Mouse (Mus musculus) forebrain, embryonic 15.5 days (tissue): ENCODE results near the gene Fam107a. TPM values are rescaled to one million over a fixed set of nuclear protein-coding genes. Genes with fewer than 3 reads are reported as not detected.
A peak's percentile ranks its signal among the peaks of the same experiment; 100 is the strongest.
"Not testable (repeated sequence)": the region's sequence is repeated elsewhere in the genome, so short reads cannot be mapped to it uniquely, and the experiment has no call there.

Experiments
- ATAC-seq: fragments of 200-750 bp; cut with Nextera tagmentation; replicated peaks from 2 replicates; pipeline ENCODE4 v1.8.0; 2017; ENCODE audit warnings: mild to moderate bottlenecking, moderate TSS enrichment, moderate library complexity
- H3K27ac ChIP-seq: fragments of 300-500 bp; sonication (generic); replicated peaks from 2 replicates; pipeline ENCODE4 v1.5.1; 2015; ENCODE audit warnings: mild to moderate bottlenecking, inconsistent platforms
- H3K27me3 ChIP-seq: fragments of 300-500 bp; sonication (generic); 2 replicates; pipeline ENCODE4 v1.6.1; 2015; ENCODE audit warnings: inconsistent platforms
- H3K36me3 ChIP-seq: fragments of 300-500 bp; sonication (generic); 2 replicates; pipeline ENCODE4 v1.6.1; 2015; ENCODE audit warnings: mild to moderate bottlenecking, inconsistent platforms
- H3K4me1 ChIP-seq: fragments of 300-500 bp; sonication (generic); 2 replicates; pipeline ENCODE4 v1.6.1; 2015; ENCODE audit warnings: inconsistent platforms
- H3K4me2 ChIP-seq: fragments of 300-500 bp; sonication (generic); replicated peaks from 2 replicates; pipeline ENCODE4 v1.6.1; 2015; ENCODE audit warnings: mild to moderate bottlenecking, inconsistent platforms
- H3K4me3 ChIP-seq: fragments of 300-500 bp; sonication (generic); 2 replicates; pipeline ENCODE4 v1.5.1; 2015; ENCODE audit warnings: mild to moderate bottlenecking, inconsistent platforms
- H3K9ac ChIP-seq: fragments of 300-500 bp; sonication (generic); replicated peaks from 2 replicates; pipeline ENCODE4 v1.6.1; 2015; ENCODE audit warnings: mild to moderate bottlenecking, inconsistent platforms
- H3K9me3 ChIP-seq: fragments of 300-500 bp; sonication (generic); 2 replicates; pipeline ENCODE4 v1.6.1; 2016; ENCODE audit warnings: inconsistent platforms
- WGBS: fragments of 180-500 bp; shearing (Covaris S2); methylation state at CpG from one replicate; pipeline ENCODE4 v1.1.7; 2015; ENCODE audit warnings: mixed read lengths; 5-methylcytosine and 5-hydroxymethylcytosine counted together
- polyA plus RNA-seq: library from polyadenylated mRNA; unstranded; fragments of >200 nt; fragmentation: Nextera tagmentation; extraction: Ambion mirVana; gene quantifications from 2 replicates; pipeline ENCODE4 v1.2.1, GENCODE M21; 2015

Fam107a gene
- polyA plus RNA-seq, 1 experiment from 2014 or later, result 0.24 TPM

GRCm38 (mm10) chr14:8313877-8314276 is 3.9 kb downstream of the Fam107a start:
- Histone ChIP-seq H3K27me3 (peaks cover 30% of the 10 kb centered on the region), H3K4me1 (peaks cover 27% of the 10 kb centered on the region), H3K9ac (no peak overlapping the region), H3K36me3 (no peaks in the 10 kb centered on the region), H3K4me2 (no peak overlapping the region), H3K4me3 (no peak overlapping the region), H3K27ac (no peak overlapping the region), H3K9me3 (no peaks in the 10 kb centered on the region)
- WGBS, result 42% methylated on average over 7 of the region's 7 CpGs
- ATAC-seq, result no peak

GRCm38 (mm10) chr14:8309621-8310141 is 8.1 kb downstream of the Fam107a start:
- peak; percentile 42; the same call in 1 of the 2 replicates for ATAC-seq
- Histone ChIP-seq H3K36me3 (no peaks in the 10 kb centered on the region), H3K9ac (no peak overlapping the region), H3K9me3 (no peaks in the 10 kb centered on the region), H3K27me3 (no peaks in the 10 kb centered on the region), H3K4me1 (peaks cover 8% of the 10 kb centered on the region), H3K27ac (no peak overlapping the region), H3K4me3 (no peak overlapping the region), H3K4me2 (no peak overlapping the region)
- WGBS, result 9% methylated on average over 9 of the region's 9 CpGs

DNA sequence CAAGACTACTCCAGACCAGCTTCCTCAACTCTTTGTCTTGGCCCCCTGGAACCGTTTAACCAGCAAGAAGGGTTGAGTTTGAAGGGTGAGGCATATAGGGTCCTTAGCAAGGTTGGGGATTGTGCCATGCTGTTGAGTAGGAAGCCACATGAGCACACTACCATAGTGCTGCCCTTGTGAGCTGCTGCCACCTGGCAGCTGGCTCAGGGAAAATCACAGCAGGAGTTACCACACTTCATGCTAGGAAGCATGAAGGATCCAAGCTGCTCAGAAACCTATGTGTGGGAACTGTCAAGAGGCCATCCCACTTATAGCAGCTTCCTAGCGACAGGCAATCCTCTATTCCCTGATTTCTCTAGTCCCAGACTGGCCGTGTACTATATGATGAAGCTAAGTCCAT is 9.2 kb downstream of the Fam107a start:
- no peaks in the 10 kb centered on the region for H3K9me3 ChIP-seq
- no peak overlapping the region for H3K4me3 ChIP-seq
- H3K27ac ChIP-seq, result no peak overlapping the region
- H3K36me3 ChIP-seq, result no peaks in the 10 kb centered on the region
- H3K9ac ChIP-seq, result no peak overlapping the region
- H3K4me1 ChIP-seq, result peaks cover 10% of the 10 kb centered on the region
- ATAC-seq, result no peak
- H3K27me3 ChIP-seq, result no peaks in the 10 kb centered on the region
- 82% methylated on average over 3 of the region's 3 CpGs for WGBS
- H3K4me2 ChIP-seq, result no peak overlapping the region

- Histone ChIP-seq H3K27me3 (no peaks in the 10 kb centered on the region), H3K9me3 (no peaks in the 10 kb centered on the region), H3K9ac (no peak overlapping the region), H3K4me2 (no peak overlapping the region), H3K4me1 (peaks cover 15% of the 10 kb centered on the region), H3K36me3 (no peaks in the 10 kb centered on the region), H3K27ac (no peak overlapping the region), H3K4me3 (no peak overlapping the region)
- WGBS, result 88% methylated on average over 6 of the region's 6 CpGs
- ATAC-seq, result no peak
Measured at GRCm38 (mm10) chr14:8306884-8307283, 10.9 kb downstream of the Fam107a start.

- Histone ChIP-seq H3K27me3 (no peaks in the 10 kb centered on the region), H3K9me3 (no peaks in the 10 kb centered on the region), H3K4me3 (no peak overlapping the region), H3K9ac (no peak overlapping the region), H3K36me3 (no peaks in the 10 kb centered on the region), H3K4me1 (peaks cover 14% of the 10 kb centered on the region), H3K4me2 (no peak overlapping the region), H3K27ac (no peak overlapping the region)
- no peak for ATAC-seq
- 60% methylated on average over 3 of the region's 3 CpGs for WGBS
Measured at GRCm38 (mm10) chr14:8305014-8305413, 12.8 kb downstream of the Fam107a start.

DNA sequence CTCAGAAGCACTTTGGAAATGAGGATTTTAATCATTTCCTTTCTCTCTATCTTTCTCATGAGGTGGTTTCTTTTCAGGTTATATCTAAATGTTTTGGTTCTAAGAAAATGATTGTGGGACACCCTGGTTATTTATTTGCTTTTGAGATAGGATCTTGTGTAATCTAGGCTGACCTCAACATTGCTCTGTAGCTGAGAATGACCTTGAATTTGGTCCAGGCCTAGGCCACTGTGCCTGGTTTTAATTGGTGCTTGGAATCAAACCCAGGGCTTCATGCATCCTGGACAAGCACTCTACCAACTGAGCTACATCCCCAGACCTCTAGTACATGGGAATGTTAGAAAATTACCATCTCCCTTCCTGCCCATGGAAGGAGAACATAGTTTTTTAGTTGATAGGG is 13.7 kb downstream of the Fam107a start:
- H3K4me2 ChIP-seq, result no peak overlapping the region
- ATAC-seq, result no peak
- peaks cover 7% of the 10 kb centered on the region; the same call in 1 of the 2 replicates for H3K4me1 ChIP-seq
- no peaks in the 10 kb centered on the region for H3K9me3 ChIP-seq
- H3K27me3 ChIP-seq, result no peaks in the 10 kb centered on the region
- H3K9ac ChIP-seq, result no peak overlapping the region
- H3K4me3 ChIP-seq, result no peak overlapping the region
- no peak overlapping the region for H3K27ac ChIP-seq
- no peaks in the 10 kb centered on the region for H3K36me3 ChIP-seq

GRCm38 (mm10) chr14:8302687-8303086 is 15.1 kb downstream of the Fam107a start:
- Histone ChIP-seq H3K4me2 (no peak overlapping the region), H3K36me3 (no peaks in the 10 kb centered on the region), H3K27ac (no peak overlapping the region), H3K9ac (no peak overlapping the region), H3K9me3 (no peaks in the 10 kb centered on the region), H3K4me1 (peaks cover 7% of the 10 kb centered on the region; the same call in 1 of the 2 replicates), H3K27me3 (no peaks in the 10 kb centered on the region), H3K4me3 (no peak overlapping the region)
- WGBS, result 4% methylated on average over 10 of the region's 10 CpGs
- 0 out of 2 replicates have a peak, but pooled peaks have one; percentile 21 for ATAC-seq

DNA sequence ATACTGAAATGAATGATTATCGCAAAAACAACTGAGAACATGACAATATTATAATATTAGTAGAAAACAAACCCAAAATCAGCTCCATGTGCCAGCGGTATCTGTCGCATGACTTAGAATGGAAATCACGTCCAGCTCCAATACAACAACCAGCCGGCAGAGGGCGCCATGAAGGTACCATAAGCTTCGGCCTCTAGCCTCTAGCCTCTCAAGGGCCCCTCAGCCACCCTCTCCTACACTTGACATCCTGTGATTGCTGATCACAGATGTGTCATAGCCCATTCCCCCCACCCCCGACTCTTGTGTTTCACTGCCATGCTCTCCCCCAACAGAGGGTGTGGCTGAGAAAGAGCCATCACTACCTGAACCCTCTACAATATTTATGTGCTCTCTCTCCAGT is 17.5 kb downstream of the Fam107a start:
- peaks cover 7% of the 10 kb centered on the region; the same call in 1 of the 2 replicates for H3K4me1 ChIP-seq
- no peaks in the 10 kb centered on the region for H3K27me3 ChIP-seq
- no peak overlapping the region for H3K27ac ChIP-seq
- H3K9ac ChIP-seq, result no peak overlapping the region
- H3K4me2 ChIP-seq, result no peak overlapping the region
- H3K9me3 ChIP-seq, result no peaks in the 10 kb centered on the region
- ATAC-seq, result peak; percentile 51; the same call in 1 of the 2 replicates
- no peaks in the 10 kb centered on the region for H3K36me3 ChIP-seq
- 29% methylated on average over 8 of the region's 8 CpGs for WGBS
- no peak overlapping the region for H3K4me3 ChIP-seq

GRCm38 (mm10) chr14:8297889-8298293 is 19.9 kb downstream of the Fam107a start:
- Histone ChIP-seq H3K27me3 (no peaks in the 10 kb centered on the region), H3K4me1 (peaks cover 4% of the 10 kb centered on the region; the same call in 1 of the 2 replicates), H3K4me3 (no peak overlapping the region), H3K36me3 (no peaks in the 10 kb centered on the region), H3K27ac (no peak overlapping the region), H3K9me3 (no peaks in the 10 kb centered on the region), H3K9ac (no peak overlapping the region), H3K4me2 (no peak overlapping the region)
- WGBS, result 68% methylated on average over 5 of the region's 5 CpGs
- no peak for ATAC-seq

- no peak overlapping the region for H3K4me3 ChIP-seq
- no peaks in the 10 kb centered on the region for H3K4me1 ChIP-seq
- H3K9ac ChIP-seq, result no peak overlapping the region
- no peak overlapping the region for H3K4me2 ChIP-seq
- H3K9me3 ChIP-seq, result 0 out of 2 replicates have a peak, but pooled peaks cover 3% of the 10 kb centered on the region
- no peaks in the 10 kb centered on the region for H3K36me3 ChIP-seq
- H3K27ac ChIP-seq, result no peak overlapping the region
- 97% methylated on average over 1 of the region's 1 CpGs for WGBS
- no peaks in the 10 kb centered on the region for H3K27me3 ChIP-seq
- no peak for ATAC-seq
Measured at GRCm38 (mm10) chr14:8294257-8294656, 23.6 kb downstream of the Fam107a start.

DNA sequence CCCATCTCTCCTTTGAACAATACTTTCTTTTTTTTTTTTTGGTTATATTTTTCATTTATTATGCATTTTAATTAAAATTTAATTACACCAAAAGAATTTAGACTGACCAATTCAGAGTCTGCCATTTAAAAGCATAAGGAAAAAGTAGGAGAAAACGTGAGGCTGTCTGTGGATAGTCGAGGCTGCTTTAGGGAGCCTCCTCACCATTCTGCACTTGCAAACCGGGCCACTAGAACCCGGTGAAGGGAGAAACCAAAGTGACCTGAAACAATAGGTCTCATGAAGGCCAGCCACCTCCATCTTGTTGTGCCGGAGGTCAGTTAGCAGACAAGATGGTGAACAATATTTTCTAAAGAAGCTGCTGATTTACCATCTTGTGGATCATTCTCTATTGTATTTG is 31.2 kb downstream of the Fam107a start:
- not testable (repeated sequence) for H3K4me1 ChIP-seq, H3K27me3 ChIP-seq, H3K9ac ChIP-seq, H3K4me2 ChIP-seq, H3K36me3 ChIP-seq, H3K9me3 ChIP-seq, ATAC-seq, H3K27ac ChIP-seq, H3K4me3 ChIP-seq
- WGBS, result 86% methylated on average over 5 of the region's 5 CpGs

DNA sequence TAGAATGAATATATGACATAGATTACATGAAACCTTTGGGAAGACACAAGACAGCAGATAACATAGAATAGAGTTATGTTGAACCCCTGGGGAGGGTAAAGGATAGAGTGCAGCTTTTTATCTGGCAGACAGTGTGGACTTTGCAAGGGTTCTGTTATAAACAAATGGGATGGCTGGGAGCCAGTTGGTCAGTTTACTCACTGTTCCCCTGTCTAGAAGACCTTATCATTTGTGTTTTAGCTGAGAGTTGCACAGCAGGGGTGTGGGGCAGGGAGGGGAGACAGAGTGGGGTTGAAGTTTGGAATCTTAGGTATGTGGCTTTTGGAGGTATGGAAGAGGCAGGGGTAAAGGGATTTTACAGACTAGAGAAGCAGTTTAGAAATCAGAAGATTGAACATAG is 34.0 kb downstream of the Fam107a start:
- H3K4me2 ChIP-seq, result no peak overlapping the region
- no peak overlapping the region for H3K27ac ChIP-seq
- H3K9me3 ChIP-seq, result no peaks in the 10 kb centered on the region
- H3K4me3 ChIP-seq, result no peak overlapping the region
- H3K9ac ChIP-seq, result no peak overlapping the region
- H3K4me1 ChIP-seq, result no peaks in the 10 kb centered on the region
- H3K27me3 ChIP-seq, result no peaks in the 10 kb centered on the region
- no peak for ATAC-seq
- no peaks in the 10 kb centered on the region for H3K36me3 ChIP-seq

DNA sequence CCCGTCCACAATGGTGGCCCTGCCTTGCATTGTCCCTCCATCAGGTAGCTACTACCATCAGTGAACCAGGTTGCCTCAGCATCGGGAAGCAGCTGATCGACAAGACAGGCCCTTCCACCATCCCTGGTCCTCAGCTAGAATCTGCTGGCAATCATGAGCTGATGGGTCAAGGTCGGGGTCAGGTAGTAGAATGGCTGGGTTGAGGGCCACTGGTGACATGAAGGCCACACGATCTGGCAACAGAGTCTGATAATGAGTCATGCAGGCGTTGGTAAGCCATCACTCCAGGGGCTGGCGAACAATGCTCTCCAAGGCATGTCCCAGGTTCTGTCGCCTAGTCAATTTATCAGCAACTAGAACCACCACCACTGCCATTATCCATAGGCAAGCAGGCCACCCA is 46.5 kb downstream of the Fam107a start:
- WGBS, result 90% methylated on average over 8 of the region's 8 CpGs
- H3K4me2 ChIP-seq, H3K36me3 ChIP-seq, H3K9me3 ChIP-seq, H3K4me1 ChIP-seq, H3K27ac ChIP-seq, H3K27me3 ChIP-seq, ATAC-seq, H3K4me3 ChIP-seq, H3K9ac ChIP-seq: not testable (repeated sequence)
